Mouse (Mus musculus) ES-E14 (cell line): ENCODE measurements at regions not wholly inside any gene's neighbourhood (a gene's known extent, or its start where the extent isn't known, plus 50 kb on each side); places are given as distances from the start of the nearest gene placed in this dataset.
A peak's percentile ranks its signal among the peaks of the same experiment; 100 is the strongest.

Experiments used
- DNase-seq: peaks from one replicate; pipeline ENCODE4 v3.0.0-alpha.2; 2013; ENCODE audit warnings: low read depth, low spot score
- H3K27ac ChIP-seq: 2 replicates; pipeline ENCODE4 v1.5.1; 2012; ENCODE audit warnings: low read depth, mild to moderate bottlenecking, low read length, moderate library complexity, mixed read lengths; ENCODE audit not compliant: poor library complexity, insufficient read depth, severe bottlenecking
- H3K36me3 ChIP-seq: 2 replicates; pipeline ENCODE4 v1.6.1; 2012; ENCODE audit warnings: mild to moderate bottlenecking, low read length, moderate library complexity, mixed read lengths; ENCODE audit not compliant: control insufficient read depth, poor library complexity, insufficient read depth, severe bottlenecking
- H3K4me1 ChIP-seq, 2 experiments: fragments of 150-350 bp in 1 of 2; sonication (generic) in 1 of 2; 2 replicates each; pipeline ENCODE4 v1.6.1; 2012; ENCODE audit warnings: low read length in 2 of 2, mild to moderate bottlenecking in 1 of 2, mixed read lengths in 1 of 2; ENCODE audit not compliant: control insufficient read depth in 2 of 2, insufficient read depth in 2 of 2, poor library complexity in 1 of 2
- H3K4me3 ChIP-seq, 2 experiments: fragments of 150-350 bp in 1 of 2; sonication (generic) in 1 of 2; 2 replicates each; pipeline ENCODE4 v1.5.1; 2012; ENCODE audit warnings: low read length in 2 of 2, low read depth in 1 of 2, mild to moderate bottlenecking in 1 of 2, mixed read lengths in 1 of 2; ENCODE audit not compliant: insufficient read depth in 1 of 2, poor library complexity in 1 of 2, severe bottlenecking in 1 of 2
- H3K9ac ChIP-seq: 2 replicates; pipeline ENCODE4 v1.6.1; 2012; ENCODE audit warnings: low read depth, mild to moderate bottlenecking, low read length, mixed read lengths; ENCODE audit not compliant: poor library complexity, insufficient read depth, severe bottlenecking
- H3K9me3 ChIP-seq: fragments of 150-350 bp; sonication (generic); 2 replicates; pipeline ENCODE4 v1.6.1; 2012; ENCODE audit warnings: low read depth, mild to moderate bottlenecking, low read length; ENCODE audit not compliant: control insufficient read depth, insufficient read depth
- CHD2 ChIP-seq: IDR thresholded peaks from 2 replicates; pipeline ENCODE4 v1.6.1; 2014; ENCODE audit warnings: mild to moderate bottlenecking, low read depth, low read length, inconsistent platforms
- HCFC1 ChIP-seq: IDR thresholded peaks from 2 replicates; pipeline ENCODE4 v1.6.1; 2012; ENCODE audit warnings: low read length, inconsistent platforms, borderline replicate concordance; ENCODE audit not compliant: insufficient read depth
- MAFK ChIP-seq: IDR thresholded peaks from 2 replicates; pipeline ENCODE4 v1.6.1; 2014; ENCODE audit warnings: mild to moderate bottlenecking, low read depth, low read length, inconsistent platforms; ENCODE audit not compliant: insufficient read depth
- ZC3H11A ChIP-seq: IDR thresholded peaks from 2 replicates; pipeline ENCODE4 v1.6.1; 2012; ENCODE audit warnings: low read depth, mild to moderate bottlenecking, inconsistent platforms, low read length, borderline replicate concordance
- ZNF384 ChIP-seq: IDR thresholded peaks from 2 replicates; pipeline ENCODE4 v1.6.1; 2012; ENCODE audit warnings: low read depth, low read length, inconsistent platforms
- in situ Hi-C, 2 experiments: fragments of 600-800 bp; cut with MboI; formaldehyde crosslinking; loops; one replicate each; pipeline ENCODE4 v1.15.1; 2025; ENCODE audit warnings: low sequenced_read_pairs in 2 of 2, inconsistent platforms in 1 of 2; ENCODE audit not compliant: unreplicated experiment in 2 of 2

- Histone ChIP-seq H3K36me3 (no peaks in the 10 kb centered on the region), H3K4me3 (no peak overlapping the region), H3K4me1 (peaks cover 3 to 6% of the 10 kb centered on the region in 2 experiments; a peak in 3 of 4 replicates), H3K9me3 (no peaks in the 10 kb centered on the region), H3K9ac (no peak overlapping the region), H3K27ac (no peak overlapping the region)
- TF ChIP-seq CHD2 (no peak), MAFK (no peak), HCFC1 (no peak), ZC3H11A (no peak), ZNF384 (no peak)
- DNase-seq, result no peak
- in situ Hi-C loops, result no loop called here
Observed at GRCm38 (mm10) chr15:59169831-59170230, 280.7 kb downstream of the Gm49356 start.

DNA sequence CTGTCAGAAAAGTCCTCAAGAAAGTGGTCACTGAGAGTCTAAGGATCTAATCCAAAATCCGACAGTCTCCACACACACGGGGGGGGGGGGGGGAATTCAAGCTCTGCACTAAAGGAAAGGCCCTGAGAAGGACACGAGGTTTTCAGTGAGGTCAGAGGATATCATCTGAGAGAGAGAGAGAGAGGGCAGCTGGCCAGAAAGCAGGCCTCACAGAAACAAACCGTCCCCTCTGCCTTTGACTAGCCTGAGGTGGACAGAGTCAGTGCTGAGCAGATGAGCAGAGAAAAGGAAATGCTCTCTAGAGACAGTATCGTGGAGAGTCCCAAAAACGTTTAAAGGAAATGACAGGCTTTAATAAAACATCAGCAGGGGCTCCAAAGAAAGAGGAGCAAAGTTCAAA lies 282.0 kb downstream of the Gm49356 start:
- Histone ChIP-seq H3K9ac (no peak overlapping the region), H3K36me3 (no peaks in the 10 kb centered on the region), H3K4me3 (no peak overlapping the region), H3K4me1 (peaks cover 3 to 8% of the 10 kb centered on the region in 2 experiments; a peak in 3 of 4 replicates), H3K27ac (no peak overlapping the region), H3K9me3 (no peaks in the 10 kb centered on the region)
- in situ Hi-C loops, result no loop called here
- DNase-seq, result no peak
- TF ChIP-seq ZNF384 (no peak), MAFK (no peak), ZC3H11A (no peak), CHD2 (no peak), HCFC1 (no peak)

DNA sequence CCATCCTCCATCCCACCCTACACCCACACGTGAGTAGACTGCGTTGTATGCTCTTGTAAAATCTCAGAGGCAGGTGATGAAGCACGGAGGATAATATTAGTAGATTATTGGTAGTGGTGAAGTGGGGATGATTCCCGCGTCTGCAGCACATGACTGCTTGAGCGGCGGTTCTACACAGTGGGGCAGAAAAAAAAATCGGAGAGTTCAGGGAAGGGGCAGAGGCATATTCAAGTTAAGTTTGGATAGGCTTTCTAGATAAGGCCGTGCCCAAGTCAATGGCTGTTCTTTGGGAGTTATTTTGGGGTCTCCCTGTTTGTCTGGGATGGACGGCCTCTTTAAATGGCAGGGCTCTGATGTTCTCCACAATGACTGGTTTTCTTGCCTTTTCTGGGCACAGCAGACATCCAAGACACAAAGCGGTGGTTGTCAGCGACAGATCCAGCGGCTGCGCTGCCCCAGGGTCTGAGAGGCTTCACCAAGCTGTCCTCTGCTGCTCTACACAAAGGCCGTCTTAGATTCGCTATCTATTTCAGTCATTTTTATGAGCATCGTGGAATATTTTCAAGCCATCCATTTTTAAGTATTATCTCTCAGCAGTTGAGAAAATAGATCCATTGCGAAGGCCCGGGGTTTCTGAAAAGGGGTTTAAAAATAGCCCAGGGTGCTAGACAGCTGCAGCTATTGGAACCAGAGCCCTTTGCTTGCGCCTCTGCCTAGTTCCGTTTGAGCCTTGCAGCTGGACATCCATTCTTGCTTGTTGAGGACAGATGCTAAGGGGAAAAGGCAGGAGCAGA lies 284.6 kb downstream of the Gm49356 start:
- in situ Hi-C loops, result no loop called here
- peak overlapping the region; percentile 32; the same call in 1 of the 2 replicates for H3K9ac ChIP-seq
- H3K9me3 ChIP-seq, result no peaks in the 10 kb centered on the region
- TF ChIP-seq ZC3H11A (no peak), CHD2 (no peak), HCFC1 (no peak), ZNF384 (no peak), MAFK (no peak)
- no peak overlapping the region for H3K27ac ChIP-seq
- no peaks in the 10 kb centered on the region for H3K36me3 ChIP-seq
- no peak for DNase-seq
- peaks cover 3 to 8% of the 10 kb centered on the region in 2 experiments; a peak in 3 of 4 replicates for H3K4me1 ChIP-seq
- H3K4me3 ChIP-seq, result peak overlapping the region; percentile 21 to 24; a peak in 2 of 4 replicates

DNA sequence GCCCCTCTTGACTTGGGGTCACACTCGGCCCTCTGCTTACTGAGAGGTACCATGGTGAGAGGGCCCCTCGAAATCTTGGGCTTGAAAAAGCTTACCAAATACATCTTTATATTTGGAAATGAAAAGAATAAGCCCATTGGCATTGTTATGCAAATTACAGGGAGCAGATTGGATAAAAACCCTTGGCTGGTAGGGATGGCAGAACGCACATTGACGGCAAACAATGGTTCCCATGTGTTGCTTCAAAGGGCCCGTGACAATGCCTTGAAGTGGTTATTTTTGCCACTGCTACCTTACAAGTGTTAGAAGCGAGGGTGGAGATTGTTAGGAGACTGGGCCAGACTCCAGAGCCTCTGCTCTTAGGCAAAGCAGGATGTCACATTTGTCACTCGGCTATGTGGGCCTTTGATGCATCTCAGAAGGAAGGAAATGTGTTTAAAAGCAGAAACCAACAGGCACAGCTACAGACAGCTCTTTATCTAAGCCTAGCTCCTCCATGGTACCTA lies 285.2 kb downstream of the Gm49356 start:
- Histone ChIP-seq H3K9ac (peak overlapping the region; percentile 32; the same call in 1 of the 2 replicates), H3K4me3 (no peak overlapping the region), H3K9me3 (no peaks in the 10 kb centered on the region), H3K4me1 (peaks cover 3 to 8% of the 10 kb centered on the region in 2 experiments; a peak in 3 of 4 replicates), H3K27ac (no peak overlapping the region), H3K36me3 (no peaks in the 10 kb centered on the region)
- no peak for TF ChIP-seq ZNF384
- TF ChIP-seq HCFC1, result no peak
- no peak for TF ChIP-seq ZC3H11A
- TF ChIP-seq MAFK, result no peak
- no peak for TF ChIP-seq CHD2
- no peak for DNase-seq
- in situ Hi-C loops, result no loop called here
